Mouse (Mus musculus) lung, embryonic 14.5 days (tissue): ENCODE results near the gene Mapkapk2. TPM values are rescaled to one million over a fixed set of nuclear protein-coding genes. Genes with fewer than 3 reads are reported as not detected.

Experiments used
- ATAC-seq: fragments of 200-750 bp; cut with Nextera tagmentation; 2 replicates; pipeline ENCODE4 v1.8.0; 2017; ENCODE audit warnings: mild to moderate bottlenecking, moderate TSS enrichment, moderate library complexity; ENCODE audit not compliant: insufficient read depth
- DNase-seq: peaks from one replicate; pipeline ENCODE4 v3.0.0-alpha.2; 2015
- H3K27ac ChIP-seq: fragments of 300-500 bp; sonication (generic); 2 replicates; pipeline ENCODE4 v1.5.1; 2014; ENCODE audit warnings: low read depth, mild to moderate bottlenecking, moderate library complexity
- H3K27me3 ChIP-seq: fragments of 300-500 bp; sonication (generic); 2 replicates; pipeline ENCODE4 v1.6.1; 2014; ENCODE audit warnings: low read length, control low read depth; ENCODE audit not compliant: insufficient read depth
- H3K36me3 ChIP-seq: fragments of 300-500 bp; sonication (generic); 2 replicates; pipeline ENCODE4 v1.6.1; 2014; ENCODE audit warnings: control low read depth; ENCODE audit not compliant: insufficient read depth
- H3K4me1 ChIP-seq: fragments of 300-500 bp; sonication (generic); 2 replicates; pipeline ENCODE4 v1.6.1; 2014; ENCODE audit warnings: antibody characterized with exemption, control low read depth; ENCODE audit not compliant: insufficient read depth
- H3K4me2 ChIP-seq: fragments of 300-500 bp; sonication (generic); 2 replicates; pipeline ENCODE4 v1.6.1; 2014; ENCODE audit warnings: mild to moderate bottlenecking
- H3K4me3 ChIP-seq: fragments of 300-500 bp; sonication (generic); 2 replicates; pipeline ENCODE4 v1.5.1; 2014; ENCODE audit warnings: low read depth, low read length
- H3K9ac ChIP-seq: fragments of 300-500 bp; sonication (generic); 2 replicates; pipeline ENCODE4 v1.6.1; 2014
- H3K9me3 ChIP-seq: fragments of 300-500 bp; sonication (generic); 2 replicates; pipeline ENCODE4 v1.6.1; 2016; ENCODE audit warnings: low read depth, low read length, control low read depth
- CTCF ChIP-seq: IDR thresholded peaks from 2 replicates; pipeline ENCODE4 v1.5.1; 2016; ENCODE audit warnings: antibody characterized with exemption, low read depth
- WGBS: fragments of 180-500 bp; shearing (Covaris S2); extraction: QIAGEN DNeasy Blood & Tissue Kit; methylation state at CpG from one replicate; pipeline ENCODE4 v1.1.7; 2014; 5-methylcytosine and 5-hydroxymethylcytosine counted together
- polyA plus RNA-seq: library from polyadenylated mRNA; unstranded; fragments of >200 nt; fragmentation: Nextera tagmentation; extraction: Ambion mirVana; gene quantifications from 2 replicates; pipeline ENCODE4 v1.2.1, GENCODE M21; 2014

The Mapkapk2 gene
- polyA plus RNA-seq, 1 experiment from 2014 or later, result 72.3 TPM

GRCm38 (mm10) chr1:131050011-131050410, 47.6 kb downstream of the Mapkapk2 start:
- no peaks in the 10 kb centered on the region for H3K27me3 ChIP-seq
- peaks cover 20% of the 10 kb centered on the region for H3K36me3 ChIP-seq
- no peaks in the 10 kb centered on the region for H3K4me1 ChIP-seq
- no peak for TF ChIP-seq CTCF
- H3K4me3 ChIP-seq, result no peak overlapping the region
- DNase-seq, result no peak
- 86% methylated on average over 5 of the region's 5 CpGs for WGBS
- H3K4me2 ChIP-seq, result no peak overlapping the region
- no peak overlapping the region for H3K9ac ChIP-seq
- no peak for ATAC-seq
- H3K9me3 ChIP-seq, result no peaks in the 10 kb centered on the region
- no peak overlapping the region for H3K27ac ChIP-seq

- no peaks in the 10 kb centered on the region for H3K4me1 ChIP-seq
- no peak overlapping the region for H3K4me2 ChIP-seq
- no peak for TF ChIP-seq CTCF
- no peak for DNase-seq
- no peaks in the 10 kb centered on the region for H3K27me3 ChIP-seq
- 62% methylated on average over 5 of the region's 5 CpGs for WGBS
- H3K4me3 ChIP-seq, result no peak overlapping the region
- ATAC-seq, result no peak
- H3K9me3 ChIP-seq, result no peaks in the 10 kb centered on the region
- H3K9ac ChIP-seq, result no peak overlapping the region
- H3K27ac ChIP-seq, result no peak overlapping the region
- peaks cover 14% of the 10 kb centered on the region for H3K36me3 ChIP-seq
Observed at GRCm38 (mm10) chr1:131049361-131049806, 48.2 kb downstream of the Mapkapk2 start.

GRCm38 (mm10) chr1:131048946-131049345, 48.7 kb downstream of the Mapkapk2 start:
- Histone ChIP-seq H3K4me1 (no peaks in the 10 kb centered on the region), H3K9me3 (no peaks in the 10 kb centered on the region), H3K4me3 (no peak overlapping the region), H3K36me3 (peaks cover 10% of the 10 kb centered on the region), H3K9ac (no peak overlapping the region), H3K27ac (no peak overlapping the region), H3K27me3 (no peaks in the 10 kb centered on the region), H3K4me2 (no peak overlapping the region)
- no peak for DNase-seq
- WGBS, result 83% methylated on average over 8 of the region's 8 CpGs
- ATAC-seq, result no peak
- no peak for TF ChIP-seq CTCF

GRCm38 (mm10) chr1:131048121-131048863, 49.3 kb downstream of the Mapkapk2 start:
- no peak overlapping the region for H3K4me2 ChIP-seq
- TF ChIP-seq CTCF, result no peak

GRCm38 (mm10) chr1:131046607-131047006, 51.0 kb downstream of the Mapkapk2 start:
- no peak for TF ChIP-seq CTCF

More at GRCm38 (mm10) chr1:131048121-131048863, 49.3 kb downstream of the Mapkapk2 start:
- ATAC-seq, result no peak
- H3K4me3 ChIP-seq, result no peak overlapping the region
- H3K27ac ChIP-seq, result no peak overlapping the region
- no peaks in the 10 kb centered on the region for H3K27me3 ChIP-seq
- H3K9me3 ChIP-seq, result no peaks in the 10 kb centered on the region
- no peak for DNase-seq
- WGBS, result 43% methylated on average over 6 of the region's 6 CpGs
- H3K9ac ChIP-seq, result no peak overlapping the region
- peaks cover 6% of the 10 kb centered on the region; the same call in 1 of the 2 replicates for H3K36me3 ChIP-seq
- H3K4me1 ChIP-seq, result no peaks in the 10 kb centered on the region

GRCm38 (mm10) chr1:131045723-131046355, 51.8 kb downstream of the Mapkapk2 start:
- ATAC-seq (no peak), DNase-seq (no peak)
- Histone ChIP-seq H3K27ac (no peak overlapping the region), H3K27me3 (no peaks in the 10 kb centered on the region), H3K4me1 (no peaks in the 10 kb centered on the region), H3K9me3 (no peaks in the 10 kb centered on the region), H3K4me3 (no peak overlapping the region), H3K36me3 (no peaks in the 10 kb centered on the region), H3K4me2 (no peak overlapping the region), H3K9ac (no peak overlapping the region)
- TF ChIP-seq CTCF, result no peak
- 75% methylated on average over 2 of the region's 2 CpGs for WGBS

More at GRCm38 (mm10) chr1:131046607-131047006, 51.0 kb downstream of the Mapkapk2 start:
- WGBS, result 82% methylated on average over 10 of the region's 10 CpGs
- no peak overlapping the region for H3K27ac ChIP-seq
- no peak overlapping the region for H3K9ac ChIP-seq
- no peak overlapping the region for H3K4me3 ChIP-seq
- H3K4me2 ChIP-seq, result no peak overlapping the region
- DNase-seq, result no peak
- H3K36me3 ChIP-seq, result no peaks in the 10 kb centered on the region
- no peaks in the 10 kb centered on the region for H3K27me3 ChIP-seq
- no peak for ATAC-seq
- H3K9me3 ChIP-seq, result no peaks in the 10 kb centered on the region
- H3K4me1 ChIP-seq, result no peaks in the 10 kb centered on the region

GRCm38 (mm10) chr1:131043636-131044035, 54.0 kb downstream of the Mapkapk2 start:
- H3K4me1 ChIP-seq, result no peaks in the 10 kb centered on the region
- WGBS, result 81% methylated on average over 4 of the region's 4 CpGs

More at GRCm38 (mm10) chr1:131043636-131044035, 54.0 kb downstream of the Mapkapk2 start:
- no peaks in the 10 kb centered on the region for H3K9me3 ChIP-seq
- TF ChIP-seq CTCF, result no peak
- DNase-seq (no peak), ATAC-seq (no peak)
- H3K4me3 ChIP-seq, result no peak overlapping the region
- no peaks in the 10 kb centered on the region for H3K27me3 ChIP-seq
- H3K36me3 ChIP-seq, result no peaks in the 10 kb centered on the region
- H3K27ac ChIP-seq, result no peak overlapping the region
- no peak overlapping the region for H3K4me2 ChIP-seq
- no peak overlapping the region for H3K9ac ChIP-seq
